Mouse (Mus musculus) gastrocnemius, postnatal 25 days (tissue): Measurements from ENCODE around the gene 4930447C04Rik. TPM values are rescaled to one million over a fixed set of nuclear protein-coding genes. Genes with fewer than 3 reads are reported as not detected.

Experiments
- DNase-seq: peaks from one replicate; pipeline ENCODE4 v3.0.0; 2022
- total RNA-seq, 2 experiments: library from RNA; stranded (reverse); gene quantifications; 1 replicate in 1 of 2; 2 replicates in 1 of 2; pipeline ENCODE4 v1.2.3; 2021

4930447C04Rik gene
- total RNA-seq, 2 experiments from 2014 or later: 0.38 to 0.54 TPM

DNA sequence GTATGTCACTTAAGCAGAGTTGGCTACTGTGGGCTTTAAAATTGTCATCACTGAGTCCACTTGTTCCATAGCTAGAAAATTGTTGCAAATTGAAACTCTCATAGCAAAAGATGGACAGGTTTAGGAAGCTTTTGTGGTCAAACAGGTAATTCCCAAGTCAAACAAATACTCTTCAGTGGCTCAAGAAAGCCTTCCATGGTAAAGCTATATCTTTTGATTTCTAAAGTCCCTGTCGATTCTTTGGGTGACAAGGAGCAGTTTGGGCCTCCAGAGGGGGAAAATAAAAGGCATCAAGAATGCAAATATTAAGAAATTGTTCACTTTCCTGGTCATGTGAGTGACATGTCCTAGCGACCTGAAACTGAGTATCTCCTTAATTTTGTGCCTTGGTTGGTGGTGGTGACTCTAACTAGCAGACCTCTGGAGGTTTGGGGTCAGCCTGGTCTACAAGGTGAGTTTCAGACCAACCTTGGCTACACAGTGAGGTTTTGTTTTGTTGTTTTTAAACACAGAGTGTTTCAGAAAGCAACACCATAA is 3.1 kb upstream of the 4930447C04Rik start:
- DNase-seq: no peak

GRCm38 (mm10) chr12:72942171-72942570 is 1.6 kb upstream of the 4930447C04Rik start:
- DNase-seq: no peak

- DNase-seq: no peak
These were observed 951 bp upstream of the 4930447C04Rik start for GRCm38 (mm10) chr12:72941398-72942051.

DNA sequence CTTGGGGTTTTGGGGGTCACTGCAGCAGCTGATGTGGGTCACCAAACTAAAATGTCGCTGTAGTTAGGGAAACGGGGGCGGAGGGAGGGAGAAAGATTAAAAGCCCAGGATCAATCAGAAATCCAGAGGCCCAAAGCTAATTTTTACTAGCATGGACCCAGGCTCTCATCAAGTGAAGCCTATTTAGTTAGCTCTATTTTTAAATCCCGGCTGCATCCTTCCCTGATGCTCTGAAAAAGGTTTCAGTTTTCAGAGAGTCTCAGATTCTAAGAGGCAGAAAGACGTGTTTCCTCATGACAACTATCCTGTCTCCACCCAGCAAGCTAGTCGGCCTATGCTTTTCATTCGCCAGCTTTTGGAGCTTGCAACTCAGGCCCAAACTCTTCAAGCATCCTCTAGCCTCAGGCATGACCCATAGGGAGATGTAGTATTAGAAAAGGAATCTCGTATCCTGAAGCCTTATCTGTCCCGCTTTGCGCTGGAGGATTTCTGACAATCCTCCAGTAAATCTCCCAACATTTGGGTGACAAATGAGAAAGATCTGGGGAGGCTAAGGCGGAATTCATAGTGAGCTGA is 336 bp upstream of the 4930447C04Rik start:
- DNase-seq: no peak

DNA sequence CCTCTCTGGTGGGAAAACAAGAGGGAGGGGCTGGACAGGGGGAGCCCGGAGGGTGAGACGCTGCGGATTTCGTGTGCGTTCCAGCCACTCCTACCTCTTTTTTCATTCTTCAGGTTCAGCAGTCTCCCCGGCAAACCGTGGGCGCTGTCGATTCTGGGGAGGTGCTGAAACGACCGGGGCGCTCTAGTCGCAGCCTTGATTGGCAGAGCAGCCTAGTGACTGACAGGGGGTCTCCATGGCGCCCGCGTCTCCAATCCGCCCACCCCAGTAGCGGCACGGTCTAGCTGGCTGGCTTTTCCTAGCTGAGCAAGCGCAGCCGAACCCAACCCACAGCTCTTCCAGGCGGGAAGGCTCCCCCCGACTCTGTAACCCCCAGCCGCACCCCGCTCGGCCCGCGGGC is 958 bp downstream of the 4930447C04Rik start, which contains the start of gene Six6:
Six6 (plus strand) TSS at position 277 of the 400 bp plus-strand sequence.
- no peak for DNase-seq

DNA sequence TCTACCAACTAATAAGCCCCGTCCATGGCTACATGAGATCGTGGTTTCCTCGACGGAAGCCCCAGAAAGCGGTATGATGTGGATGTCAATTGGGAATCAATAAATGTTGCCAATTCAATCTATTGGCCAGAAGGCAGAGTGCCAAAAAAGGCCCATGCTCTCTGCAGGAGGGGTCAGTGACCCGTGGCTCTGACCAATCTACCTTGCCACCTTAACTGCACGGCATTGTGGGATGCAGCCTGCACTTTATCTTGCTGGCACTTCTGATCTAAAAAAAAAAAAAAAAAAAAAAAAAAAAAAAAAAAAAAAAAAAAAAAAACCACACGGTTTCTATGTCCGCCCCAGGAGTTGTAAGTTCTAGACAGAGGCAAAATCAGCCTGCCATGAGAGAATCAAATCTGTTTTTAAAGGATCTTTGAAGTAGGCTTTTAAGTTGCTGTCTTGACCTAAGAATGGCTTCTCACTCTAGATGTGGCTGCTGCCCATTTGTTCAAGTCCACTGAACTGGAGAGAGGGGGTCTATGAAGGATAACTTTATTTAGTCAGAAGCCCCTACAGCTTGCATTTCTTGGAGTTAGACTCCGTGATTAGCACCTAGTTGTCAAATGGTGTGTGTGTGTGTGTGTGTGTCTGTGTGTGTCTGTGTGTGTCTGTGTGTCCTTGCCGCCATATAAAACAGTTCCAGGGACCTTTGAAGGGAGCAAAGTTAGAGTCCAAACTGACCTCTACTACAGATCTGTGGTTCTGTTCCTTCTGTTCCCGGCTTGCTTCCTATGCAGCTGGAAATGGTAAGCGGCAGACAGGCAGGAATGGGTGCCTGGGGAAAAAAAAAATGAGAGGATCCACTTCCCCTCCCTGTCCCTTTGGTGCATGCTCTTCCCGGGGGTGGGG is 1.7 kb downstream of the 4930447C04Rik start:
- DNase-seq: no peak

DNA sequence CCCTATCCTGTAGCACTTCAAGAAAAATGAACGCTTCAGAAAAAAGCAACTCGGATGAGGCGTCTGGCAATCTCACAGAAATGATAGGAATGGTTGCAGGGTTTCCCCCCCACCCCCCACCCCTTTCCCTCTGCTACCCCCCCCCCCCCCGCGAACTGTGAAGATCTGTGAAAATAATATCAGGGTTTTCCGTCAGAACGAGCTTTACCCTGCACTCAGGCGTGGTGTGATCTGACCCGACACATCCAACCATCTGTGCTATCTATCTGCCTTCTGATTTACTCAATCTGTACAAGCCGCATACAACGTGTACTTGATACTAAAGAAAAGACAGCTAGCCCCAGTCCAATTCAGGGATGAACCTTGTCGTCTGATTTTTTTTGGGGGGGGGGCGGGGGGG is 2.4 kb downstream of the 4930447C04Rik start:
- DNase-seq: no peak

DNA sequence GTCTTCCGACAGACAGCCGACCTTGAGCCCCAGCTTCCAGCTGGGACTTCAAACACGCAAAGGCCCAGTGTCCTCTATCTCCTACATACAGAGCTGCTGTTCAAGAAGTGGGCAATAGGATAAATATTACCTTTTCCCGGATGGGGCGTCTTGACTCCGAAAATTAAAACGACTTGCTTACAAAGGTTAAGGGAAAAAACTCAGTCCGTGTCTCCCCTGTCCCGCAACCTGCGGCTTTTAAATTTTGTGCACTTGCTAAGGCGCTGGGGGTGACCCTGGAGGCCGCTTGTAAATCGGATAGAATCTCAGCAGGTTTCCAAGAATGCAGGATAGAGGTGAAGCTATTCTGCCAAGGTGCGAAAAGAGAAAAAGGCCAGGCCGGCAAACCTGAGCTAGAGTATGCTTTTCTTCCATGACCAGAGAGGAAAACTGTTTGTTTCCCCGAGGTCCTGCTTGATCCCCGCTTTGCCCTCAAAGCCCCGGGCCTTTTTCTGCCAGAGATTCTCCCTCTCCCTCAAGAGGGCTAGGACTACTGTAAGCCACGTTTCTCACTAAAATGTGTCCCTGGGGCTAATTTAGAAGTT is 2.9 kb downstream of the 4930447C04Rik start:
- no peak for DNase-seq

- no peak for DNase-seq
These were observed 3.8 kb downstream of the 4930447C04Rik start for GRCm38 (mm10) chr12:72936751-72937150.

- peak; percentile 24 for DNase-seq
These were observed 23.2 kb downstream of the 4930447C04Rik start for GRCm38 (mm10) chr12:72917159-72917993.

GRCm38 (mm10) chr12:72854377-72855032 is 86.1 kb downstream of the 4930447C04Rik start:
- no peak for DNase-seq

- DNase-seq: no peak
These were observed 87.0 kb downstream of the 4930447C04Rik start for GRCm38 (mm10) chr12:72853406-72854076.

DNA sequence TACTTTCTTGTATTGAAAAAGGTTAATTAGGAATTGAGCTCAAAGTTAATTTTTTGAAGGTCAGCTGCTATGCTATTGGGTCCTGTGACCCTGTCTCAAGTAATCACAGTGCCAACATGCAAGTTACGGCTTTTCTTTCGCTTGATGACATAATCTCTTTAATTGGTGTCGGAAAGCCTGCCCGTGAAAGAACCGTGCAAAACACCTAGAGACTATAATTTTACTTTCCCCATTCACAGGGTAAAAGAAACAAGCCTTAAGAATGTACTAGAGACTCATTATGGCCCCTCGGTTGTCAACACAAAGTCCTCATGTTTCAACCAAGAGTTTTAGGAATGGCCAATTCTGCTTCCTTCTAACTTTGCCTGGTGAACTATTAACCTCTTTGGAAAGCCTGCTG is 88.3 kb downstream of the 4930447C04Rik start:
- no peak for DNase-seq

DNA sequence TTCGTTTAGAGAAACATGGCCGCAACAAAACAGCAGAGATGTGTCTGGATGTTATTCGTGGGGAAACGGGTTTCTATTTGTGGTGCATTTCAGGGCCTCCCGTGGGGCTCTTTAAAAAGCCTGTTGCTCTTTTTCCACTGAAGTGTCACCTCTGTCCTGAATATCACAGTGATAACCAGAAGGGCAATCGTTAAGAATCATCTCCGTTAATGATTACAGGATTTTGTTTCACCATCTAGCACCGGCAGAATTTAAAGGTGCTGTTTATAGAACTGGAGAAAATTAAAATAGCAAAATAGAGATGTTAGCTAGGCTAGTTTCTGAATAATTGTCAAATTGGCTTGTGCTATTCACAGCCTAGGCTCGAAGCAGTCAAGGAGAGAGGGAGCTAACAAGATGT is 90.4 kb downstream of the 4930447C04Rik start:
- no peak for DNase-seq

DNA sequence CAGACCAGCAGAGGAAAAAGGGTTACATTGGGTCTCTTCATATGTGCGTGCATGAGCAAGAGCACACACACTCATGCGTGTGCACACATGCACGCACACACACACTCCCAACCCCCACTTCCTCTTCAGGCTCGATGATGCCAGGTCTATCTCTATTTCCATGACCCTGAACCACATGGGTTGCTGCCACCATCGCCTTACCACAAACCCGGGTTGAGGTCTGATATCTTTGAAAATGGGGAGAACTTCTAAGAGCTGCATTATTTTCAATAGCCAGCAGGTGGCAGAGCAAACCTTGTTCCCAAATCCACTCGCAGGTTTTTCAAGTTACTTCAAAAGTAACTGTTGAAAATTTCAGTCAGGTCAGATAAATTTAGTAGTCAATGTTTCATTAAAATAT is 92.8 kb downstream of the 4930447C04Rik start:
- no peak for DNase-seq

- DNase-seq: no peak
These were observed 94.6 kb downstream of the 4930447C04Rik start for GRCm38 (mm10) chr12:72845946-72846345.

- DNase-seq: peak; percentile 76
These were observed 96.5 kb downstream of the 4930447C04Rik start for GRCm38 (mm10) chr12:72843973-72844620.

DNA sequence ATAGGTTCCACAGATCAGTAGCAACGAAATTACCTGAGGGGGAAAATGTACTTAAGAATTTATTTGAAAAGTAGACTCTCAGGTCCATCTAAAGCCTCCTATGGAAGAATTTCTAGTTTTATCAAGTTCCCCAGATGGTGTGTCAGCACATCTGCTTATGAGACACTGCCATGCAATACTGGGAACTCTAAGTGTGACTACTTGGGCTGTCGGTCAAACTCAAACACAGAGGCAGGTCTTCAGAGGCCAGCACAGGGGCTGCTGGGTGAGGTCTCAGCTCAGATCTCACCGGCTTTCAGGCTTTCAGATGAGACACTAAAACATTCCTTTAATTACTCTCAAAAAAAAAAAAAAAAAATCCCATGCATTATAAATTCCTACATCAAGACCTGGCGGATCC is 97.0 kb downstream of the 4930447C04Rik start:
- no peak for DNase-seq

GRCm38 (mm10) chr12:72843135-72843534 is 97.4 kb downstream of the 4930447C04Rik start:
- no peak for DNase-seq

DNA sequence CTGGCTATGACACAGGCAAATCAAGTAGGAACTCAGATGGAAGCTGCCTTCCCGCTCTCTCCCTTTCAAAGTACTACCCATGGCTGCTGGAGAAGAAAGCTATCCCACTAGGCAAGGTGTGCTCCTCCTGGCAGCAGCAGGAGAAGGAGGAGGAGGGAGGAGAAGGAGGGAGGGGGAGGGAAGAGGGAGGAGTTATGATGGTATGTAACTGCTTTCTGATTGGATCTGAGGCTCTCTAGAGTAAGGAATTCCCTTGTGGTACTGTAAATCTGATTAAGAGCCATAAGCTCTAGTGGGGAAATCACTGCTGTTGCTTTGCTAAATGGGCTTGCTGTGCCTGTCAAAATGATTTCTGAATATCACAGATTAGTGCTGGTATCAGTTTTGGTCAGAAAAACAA is 99.1 kb downstream of the 4930447C04Rik start:
- DNase-seq: no peak
